Mouse (Mus musculus) liver, embryonic 12.5 days (tissue): ENCODE results near the gene Tmem221. TPM values are rescaled to one million over a fixed set of nuclear protein-coding genes. Genes with fewer than 3 reads are reported as not detected.
A peak's percentile ranks its signal among the peaks of the same experiment; 100 is the strongest.
"Not testable (repeated sequence)": the region's sequence is repeated elsewhere in the genome, so short reads cannot be mapped to it uniquely, and the experiment has no call there.

Experiments used
- ATAC-seq: fragments of 200-750 bp; cut with Nextera tagmentation; 2 replicates; pipeline ENCODE4 v1.8.0; 2017; ENCODE audit warnings: moderate number of reproducible peaks, mild to moderate bottlenecking, moderate library complexity
- H3K27ac ChIP-seq: fragments of 300-500 bp; sonication (generic); 2 replicates; pipeline ENCODE4 v1.5.1; 2016; ENCODE audit warnings: mild to moderate bottlenecking
- H3K27me3 ChIP-seq: fragments of 300-500 bp; sonication (generic); replicated peaks from 2 replicates; pipeline ENCODE4 v1.6.1; 2016; ENCODE audit warnings: mild to moderate bottlenecking, moderate library complexity
- H3K36me3 ChIP-seq: fragments of 300-500 bp; sonication (generic); 2 replicates; pipeline ENCODE4 v1.6.1; 2016; ENCODE audit warnings: mild to moderate bottlenecking, moderate library complexity
- H3K4me1 ChIP-seq: fragments of 300-500 bp; sonication (generic); 2 replicates; pipeline ENCODE4 v1.6.1; 2016
- H3K4me2 ChIP-seq: fragments of 300-500 bp; sonication (generic); 2 replicates; pipeline ENCODE4 v1.6.1; 2016; ENCODE audit warnings: mild to moderate bottlenecking, moderate library complexity
- H3K4me3 ChIP-seq: fragments of 300-500 bp; sonication (generic); 2 replicates; pipeline ENCODE4 v1.5.1; 2016; ENCODE audit warnings: mild to moderate bottlenecking, moderate library complexity
- H3K9ac ChIP-seq: fragments of 300-500 bp; sonication (generic); 2 replicates; pipeline ENCODE4 v1.6.1; 2016; ENCODE audit warnings: mild to moderate bottlenecking, moderate library complexity
- H3K9me3 ChIP-seq: fragments of 300-500 bp; sonication (generic); replicated peaks from 2 replicates; pipeline ENCODE4 v1.6.1; 2016; ENCODE audit warnings: mild to moderate bottlenecking, moderate library complexity
- WGBS: fragments of 180-500 bp; shearing (Covaris S2); methylation state at CpG from one replicate; pipeline ENCODE4 v1.1.7; 2016; ENCODE audit not compliant: insufficient replicate concordance; 5-methylcytosine and 5-hydroxymethylcytosine counted together
- polyA plus RNA-seq: library from polyadenylated mRNA; unstranded; fragments of >200 nt; fragmentation: Nextera tagmentation; extraction: Ambion mirVana; gene quantifications from 2 replicates; pipeline ENCODE4 v1.2.1, GENCODE M21; 2016

The Tmem221 gene
- polyA plus RNA-seq, 1 experiment from 2014 or later, result 0.75 TPM

DNA sequence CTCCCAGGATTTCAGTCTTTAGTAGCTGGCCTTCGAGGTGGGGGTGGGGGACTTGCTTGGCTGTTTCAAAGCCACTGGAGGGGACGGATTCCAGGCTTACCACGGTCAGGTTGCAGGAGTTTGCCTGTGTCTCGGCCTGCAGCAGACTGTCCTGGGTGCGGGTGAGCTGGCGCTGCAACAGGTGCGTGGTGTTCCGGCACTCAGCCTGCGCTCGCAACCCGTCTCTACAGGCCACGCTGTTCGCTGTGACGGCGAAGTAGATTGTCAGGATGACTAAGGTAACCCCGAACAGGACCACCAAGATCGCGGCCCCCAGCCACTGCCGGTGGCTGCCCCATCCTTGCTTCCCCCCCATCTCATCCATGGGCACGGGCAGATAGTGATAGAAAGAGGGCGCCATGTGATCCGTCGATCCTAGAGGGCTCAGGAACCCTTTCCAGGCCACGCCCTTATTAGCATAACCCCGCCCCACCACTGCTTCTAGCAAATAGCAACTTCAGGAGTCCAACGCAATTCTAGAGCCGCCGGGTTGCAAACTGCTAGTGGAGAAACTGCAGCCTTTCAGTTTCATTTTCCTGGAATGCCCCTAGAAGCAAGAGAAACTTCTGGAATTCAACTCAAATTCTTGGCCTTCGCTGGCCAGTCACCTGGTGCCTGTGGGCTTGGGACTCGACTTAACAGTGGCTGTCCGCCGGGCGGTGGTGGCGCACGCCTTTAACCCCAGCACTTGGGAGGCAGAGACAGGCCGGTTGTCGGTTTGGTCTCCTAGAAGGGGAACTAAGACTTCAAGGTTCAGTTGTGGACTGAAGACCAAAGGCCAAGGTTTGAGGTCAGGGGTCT, 21.4 kb downstream of the Tmem221 start, which contains the start of gene Bst2:
Gene Bst2, minus strand, starts transcription at position 429 of the 840 bp plus-strand sequence.
- H3K4me1 ChIP-seq, result peaks cover 32% of the 10 kb centered on the region
- no peaks in the 10 kb centered on the region for H3K36me3 ChIP-seq
- H3K9me3 ChIP-seq, result no peaks in the 10 kb centered on the region
- H3K4me2 ChIP-seq, result peak within 1 kb of the TSS; percentile 83
- peak; percentile 89 for ATAC-seq
- WGBS, result 3% methylated on average over 37 of the region's 37 CpGs
- H3K4me3 ChIP-seq, result peak within 1 kb of the TSS; percentile 71
- peaks cover 4% of the 10 kb centered on the region; the same call in 1 of the 2 replicates for H3K27me3 ChIP-seq
- H3K9ac ChIP-seq, result peak within 1 kb of the TSS; percentile 76
- H3K27ac ChIP-seq, result peak within 1 kb of the TSS; percentile 78

- Histone ChIP-seq H3K9ac (no peak overlapping the region), H3K27ac (no peak overlapping the region), H3K9me3 (no peaks in the 10 kb centered on the region), H3K27me3 (peaks cover 1% of the 10 kb centered on the region; the same call in 1 of the 2 replicates), H3K4me3 (no peak overlapping the region), H3K4me1 (peaks cover 32% of the 10 kb centered on the region), H3K36me3 (no peaks in the 10 kb centered on the region), H3K4me2 (peak overlapping the region; percentile 83)
- ATAC-seq, result no peak
- 55% methylated on average over 5 of the region's 5 CpGs for WGBS
These were observed 23.0 kb downstream of the Tmem221 start for GRCm38 (mm10) chr8:71535663-71536062.

DNA sequence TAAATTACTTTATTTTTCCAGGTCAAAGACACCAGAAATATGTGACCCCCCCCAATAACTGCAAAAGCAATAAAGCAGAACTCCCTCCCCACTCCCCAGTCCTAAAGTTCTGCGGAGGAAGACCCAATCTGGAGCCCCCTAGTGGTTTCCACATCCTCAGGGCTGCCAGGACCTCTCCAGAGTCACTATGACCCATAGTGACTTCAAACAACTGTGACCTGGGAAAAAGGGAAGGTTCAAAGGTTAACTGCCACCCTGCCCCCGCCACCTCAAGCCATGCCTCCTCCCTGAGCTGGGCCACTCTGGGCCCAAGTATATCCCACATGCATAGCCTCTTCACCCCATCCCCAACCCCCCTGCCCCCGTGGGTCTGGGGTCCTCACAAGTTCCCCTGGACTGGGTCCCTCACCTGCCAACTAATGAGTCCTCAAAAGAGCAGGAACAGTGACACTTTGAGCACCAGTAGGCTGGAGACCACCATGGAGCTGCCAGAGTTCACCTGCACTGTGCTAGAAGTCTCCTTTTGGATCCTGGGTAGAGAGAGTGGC, 24.3 kb downstream of the Tmem221 start:
- no peak for ATAC-seq
- H3K4me1 ChIP-seq, result peaks cover 35% of the 10 kb centered on the region
- no peak overlapping the region for H3K4me3 ChIP-seq
- no peak overlapping the region for H3K27ac ChIP-seq
- no peak overlapping the region for H3K9ac ChIP-seq
- 48% methylated on average over 3 of the region's 3 CpGs for WGBS
- no peaks in the 10 kb centered on the region for H3K27me3 ChIP-seq
- H3K9me3 ChIP-seq, result no peaks in the 10 kb centered on the region
- H3K4me2 ChIP-seq, result no peak overlapping the region
- H3K36me3 ChIP-seq, result no peaks in the 10 kb centered on the region

- ATAC-seq, H3K36me3 ChIP-seq: not testable (repeated sequence)
- WGBS, result 54% methylated on average over 6 of the region's 12 CpGs
These were observed 27.8 kb downstream of the Tmem221 start for GRCm38 (mm10) chr8:71530735-71531467.

DNA sequence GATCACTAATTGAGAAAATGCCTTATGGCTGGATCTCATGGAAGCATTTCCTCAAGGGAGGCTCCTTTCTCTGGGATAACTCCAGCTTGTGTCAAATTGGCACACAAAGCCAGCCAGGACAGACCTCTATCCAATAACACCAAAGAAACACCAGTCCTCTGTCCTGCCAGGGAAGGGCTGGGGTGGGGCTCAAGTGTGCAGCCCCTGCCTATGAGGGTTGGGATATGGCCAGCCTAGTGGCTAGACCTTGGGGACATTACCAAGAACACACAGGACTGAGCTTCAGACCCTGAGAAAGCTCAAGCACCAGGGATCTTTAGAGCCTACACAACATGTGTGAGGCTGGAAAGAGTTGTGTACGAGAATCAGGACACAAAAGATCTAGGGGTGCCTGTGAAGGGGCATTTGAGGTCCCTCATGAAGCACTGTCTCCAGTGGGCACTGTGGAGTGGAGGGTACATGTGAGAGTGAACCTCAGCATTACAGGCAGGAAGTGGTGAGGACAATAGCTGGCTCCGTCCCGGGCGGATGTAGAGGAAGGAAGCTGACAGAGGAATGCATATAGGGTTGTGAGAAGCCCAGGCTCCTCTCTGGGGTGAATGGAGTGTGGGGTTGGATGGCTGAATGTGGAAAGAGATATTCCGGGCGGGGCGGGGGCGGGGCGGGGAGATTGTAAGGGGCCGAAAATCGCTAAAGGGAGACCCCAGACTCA, 30.2 kb downstream of the Tmem221 start:
- Histone ChIP-seq H3K9ac (no peak overlapping the region), H3K4me1 (peaks cover 36% of the 10 kb centered on the region), H3K4me3 (no peak overlapping the region), H3K27me3 (peaks cover 51% of the 10 kb centered on the region), H3K36me3 (no peaks in the 10 kb centered on the region), H3K9me3 (no peaks in the 10 kb centered on the region), H3K4me2 (0 out of 2 replicates have a peak overlapping the region, but pooled peaks have one; percentile 6), H3K27ac (peak overlapping the region; percentile 73)
- peak; percentile 65 for ATAC-seq
- 25% methylated on average over 11 of the region's 11 CpGs for WGBS

More at GRCm38 (mm10) chr8:71530735-71531467, 27.8 kb downstream of the Tmem221 start:
- H3K4me1 ChIP-seq, result peaks cover 34% of the 10 kb centered on the region
- H3K9ac ChIP-seq, H3K4me3 ChIP-seq, H3K27ac ChIP-seq, H3K9me3 ChIP-seq, H3K4me2 ChIP-seq: not testable (repeated sequence)
- H3K27me3 ChIP-seq, result peaks cover 27% of the 10 kb centered on the region

DNA sequence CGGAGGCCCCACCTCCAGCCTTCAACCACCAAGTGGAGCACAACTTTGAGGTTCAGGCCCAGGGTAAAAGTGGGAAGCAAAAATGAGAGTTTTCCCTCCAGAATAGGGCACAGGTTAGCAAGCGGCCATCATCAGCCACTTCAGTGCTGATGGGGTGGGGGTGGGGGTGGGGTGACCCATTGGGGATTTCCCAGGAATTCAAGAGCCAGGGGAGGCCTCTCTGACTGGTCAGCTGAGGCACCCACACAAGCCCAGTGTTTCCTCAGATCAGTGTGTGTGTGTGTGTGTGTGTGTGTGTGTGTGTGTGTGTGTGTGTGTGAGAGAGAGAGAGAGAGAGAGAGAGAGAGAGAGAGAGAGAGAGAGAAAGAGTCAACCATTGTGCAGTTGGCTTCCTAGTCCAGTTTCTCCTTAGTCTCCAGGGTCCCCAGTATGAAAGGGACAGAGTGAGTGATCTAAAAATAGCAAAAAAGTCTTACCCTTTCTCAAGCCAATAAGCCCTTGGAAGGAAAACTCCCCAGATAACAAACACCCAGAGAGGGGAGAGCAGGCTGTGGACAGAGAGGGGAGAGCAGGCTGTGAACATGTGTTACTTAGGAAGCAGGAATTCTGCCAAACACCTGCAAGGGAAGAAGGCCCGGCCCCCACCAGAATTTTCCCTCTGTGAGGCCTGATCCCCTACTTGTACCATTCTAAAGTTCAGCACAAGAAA, 31.4 kb downstream of the Tmem221 start:
- Histone ChIP-seq H3K9ac (no peak overlapping the region), H3K4me1 (peaks cover 36% of the 10 kb centered on the region), H3K4me3 (no peak overlapping the region), H3K9me3 (no peaks in the 10 kb centered on the region), H3K27ac (no peak overlapping the region), H3K36me3 (no peaks in the 10 kb centered on the region), H3K4me2 (no peak overlapping the region), H3K27me3 (peaks cover 58% of the 10 kb centered on the region)
- ATAC-seq, result no peak
- WGBS, result 38% methylated on average over 3 of the region's 3 CpGs

DNA sequence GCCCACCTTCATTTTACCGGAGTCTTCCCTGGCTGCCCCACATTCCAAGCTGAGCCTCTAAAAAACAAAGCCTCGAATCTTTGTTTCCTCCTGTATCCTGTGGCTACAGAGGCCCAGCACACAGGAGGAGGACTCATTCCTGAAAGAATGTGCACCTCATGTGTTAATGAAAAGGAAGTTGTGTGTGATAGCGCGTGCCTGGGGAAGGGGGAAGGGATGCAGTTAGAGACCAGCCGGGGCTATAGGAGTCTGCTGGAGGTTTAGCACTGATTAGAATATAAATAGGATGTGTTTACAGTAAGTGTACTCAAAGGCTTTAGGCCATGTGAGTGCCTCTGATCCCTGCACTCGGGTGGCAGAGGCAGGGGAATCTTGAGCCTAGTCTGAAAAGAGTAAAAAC, 32.4 kb downstream of the Tmem221 start:
- Histone ChIP-seq H3K4me2 (no peak overlapping the region), H3K4me1 (peaks cover 42% of the 10 kb centered on the region), H3K9me3 (no peaks in the 10 kb centered on the region), H3K27ac (0 out of 2 replicates have a peak overlapping the region, but pooled peaks have one; percentile 7), H3K4me3 (no peak overlapping the region), H3K9ac (no peak overlapping the region), H3K27me3 (peaks cover 59% of the 10 kb centered on the region), H3K36me3 (no peaks in the 10 kb centered on the region)
- no peak for ATAC-seq
- WGBS, result 10% methylated on average over 6 of the region's 6 CpGs

- no peak within 1 kb of the TSS for H3K4me3 ChIP-seq
- 0 out of 2 replicates have a peak within 1 kb of the TSS, but pooled peaks have one; percentile 7 for H3K27ac ChIP-seq
These were observed 33.2 kb downstream of the Tmem221 start, which contains the start of gene Ccdc194 for GRCm38 (mm10) chr8:71525226-71526050. TSS of gene Ccdc194 (minus strand) at chr8:71525711.

DNA sequence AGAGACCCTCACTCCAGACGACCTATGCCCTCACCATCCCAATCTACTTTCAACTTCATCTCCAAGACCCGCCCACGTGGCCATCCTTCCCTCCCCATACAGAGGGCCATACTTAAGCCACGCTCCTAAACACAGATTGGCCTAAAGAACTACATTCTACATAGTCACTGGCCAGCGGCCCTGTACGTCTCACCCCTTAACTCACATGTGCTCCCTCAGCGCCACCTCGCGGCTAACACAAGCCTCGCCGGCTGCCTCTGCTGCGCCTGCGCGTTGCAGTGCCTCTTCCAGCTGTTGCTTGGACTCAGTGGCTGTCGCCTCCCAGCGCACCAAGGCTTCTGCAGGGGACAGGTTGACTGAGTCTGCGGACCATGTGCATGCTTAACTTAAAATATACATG, 37.0 kb downstream of the Tmem221 start:
- Histone ChIP-seq H3K9ac (no peak overlapping the region), H3K4me3 (no peak overlapping the region), H3K4me2 (0 out of 2 replicates have a peak overlapping the region, but pooled peaks have one; percentile 9), H3K27ac (no peak overlapping the region), H3K4me1 (peaks cover 29% of the 10 kb centered on the region), H3K9me3 (no peaks in the 10 kb centered on the region), H3K27me3 (peaks cover 39% of the 10 kb centered on the region), H3K36me3 (no peaks in the 10 kb centered on the region)
- WGBS, result 2% methylated on average over 17 of the region's 17 CpGs
- peak; percentile 72 for ATAC-seq

More at GRCm38 (mm10) chr8:71525226-71526050, 33.2 kb downstream of the Tmem221 start, which contains the start of gene Ccdc194:
- peaks cover 59% of the 10 kb centered on the region for H3K27me3 ChIP-seq
- no peak within 1 kb of the TSS; the same call in 1 of the 2 replicates for H3K9ac ChIP-seq
- H3K9me3 ChIP-seq, result no peaks in the 10 kb centered on the region
- H3K4me2 ChIP-seq, result peak within 1 kb of the TSS; percentile 30; the same call in 1 of the 2 replicates
- peaks cover 38% of the 10 kb centered on the region for H3K4me1 ChIP-seq
- WGBS, result 33% methylated on average over 46 of the region's 46 CpGs
- no peaks in the 10 kb centered on the region for H3K36me3 ChIP-seq
- ATAC-seq, result no peak
